In genomic region chr5:118413428-118414282, GRCm38 (mm10) we compare ENCODE assay signal across 8 mouse cellular contexts.
DNase-seq lines count a peak whose midpoint lies in the region; ATAC-seq and TF ChIP-seq lines count a peak whose summit lies in the region.

No protein-coding gene starts in this region.

- intact Hi-C loops in left cerebral cortex, postnatal 4 days (cut with DNase I): no loop called here

- TF ChIP-seq POLR2A in kidney, adult 2 months (IDR thresholded peaks at IDR 0.05; ENCODE audit: low read depth, low read length): no peak

- no peak overlapping the region; the same call in 1 of the 2 replicates for H3K4me2 ChIP-seq in embryonic facial prominence, embryonic 14.5 days (ENCODE audit: low read depth, low read length)
- H3K4me2 ChIP-seq in midbrain, embryonic 12.5 days (replicated peaks): no peak overlapping the region
- H3K4me2 ChIP-seq in stomach, embryonic 16.5 days (ENCODE audit: low read depth, low read length): no peak overlapping the region

- H3K9me3 ChIP-seq in embryonic facial prominence, embryonic 14.5 days (ENCODE audit: control insufficient read depth, low read length): no peaks in the 10 kb centered on the region
- H3K9me3 ChIP-seq in midbrain, embryonic 12.5 days: no peaks in the 10 kb centered on the region
- no peaks in the 10 kb centered on the region for H3K9me3 ChIP-seq in stomach, embryonic 16.5 days (replicated peaks; ENCODE audit: control insufficient read depth, low read length)

- H3K36me3 ChIP-seq in embryonic facial prominence, embryonic 14.5 days (ENCODE audit: control insufficient read depth, insufficient read depth, low read length): no peaks in the 10 kb centered on the region
- no peaks in the 10 kb centered on the region for H3K36me3 ChIP-seq in kidney, adult 2 months (ENCODE audit: control insufficient read depth, insufficient read depth, low read length)
- no peaks in the 10 kb centered on the region for H3K36me3 ChIP-seq in midbrain, embryonic 12.5 days
- H3K36me3 ChIP-seq in stomach, embryonic 16.5 days (ENCODE audit: control insufficient read depth, insufficient read depth, low read length): no peaks in the 10 kb centered on the region

- no peak overlapping the region for H3K9ac ChIP-seq in embryonic facial prominence, embryonic 14.5 days (ENCODE audit: low read depth, low read length)
- H3K9ac ChIP-seq in midbrain, embryonic 12.5 days (replicated peaks): no peak overlapping the region
- H3K9ac ChIP-seq in stomach, embryonic 16.5 days (ENCODE audit: low read length): no peak overlapping the region

- no peak overlapping the region for H3K4me3 ChIP-seq in embryonic facial prominence, embryonic 14.5 days (ENCODE audit: low read depth, low read length)
- no peak overlapping the region for H3K4me3 ChIP-seq in kidney, adult 2 months (ENCODE audit: insufficient read depth, low read depth, low read length)
- H3K4me3 ChIP-seq in midbrain, embryonic 12.5 days: no peak overlapping the region
- no peak overlapping the region for H3K4me3 ChIP-seq in stomach, embryonic 16.5 days (replicated peaks; ENCODE audit: low read length)

- no peaks in the 10 kb centered on the region for H3K27me3 ChIP-seq in embryonic facial prominence, embryonic 14.5 days (replicated peaks; ENCODE audit: control insufficient read depth, insufficient read depth, low read length)
- H3K27me3 ChIP-seq in kidney, adult 2 months (replicated peaks; ENCODE audit: control insufficient read depth, insufficient read depth, low read length): no peaks in the 10 kb centered on the region
- no peaks in the 10 kb centered on the region; the same call in 1 of the 2 replicates for H3K27me3 ChIP-seq in midbrain, embryonic 12.5 days
- no peaks in the 10 kb centered on the region for H3K27me3 ChIP-seq in stomach, embryonic 16.5 days (ENCODE audit: control insufficient read depth, insufficient read depth, low read length)

- no peak for TF ChIP-seq CTCF in kidney, adult 2 months (conservative IDR thresholded peaks at IDR 0.05; ENCODE audit: insufficient read depth, insufficient read length, low read depth, low read length)

- H3K4me1 ChIP-seq in embryonic facial prominence, embryonic 14.5 days (ENCODE audit: control insufficient read depth, insufficient read depth, low read length): no peaks in the 10 kb centered on the region; the same call in 1 of the 2 replicates
- H3K4me1 ChIP-seq in kidney, adult 2 months (ENCODE audit: control insufficient read depth, insufficient read depth, low read length): no peaks in the 10 kb centered on the region
- H3K4me1 ChIP-seq in midbrain, embryonic 12.5 days: no peaks in the 10 kb centered on the region
- H3K4me1 ChIP-seq in stomach, embryonic 16.5 days (ENCODE audit: control insufficient read depth, insufficient read depth, low read length): no peaks in the 10 kb centered on the region

- DNase-seq in CD4-positive, CD25-positive, alpha-beta regulatory T cell, adult 2 months (ENCODE audit: low read depth, low spot score): peak; percentile 79
- DNase-seq in adrenal gland, postnatal 25 days: peak; percentile 53
- DNase-seq in embryonic facial prominence, embryonic 14.5 days (ENCODE audit: low spot score): peak; percentile 92
- peak; percentile 78 to 79 for DNase-seq in heart, adult 9 months (ENCODE audit: low spot score in 2 of 2)
- DNase-seq in kidney, adult 2 months: peak; percentile 74
- peak; percentile 54 for DNase-seq in left cerebral cortex, postnatal 4 days

- WGBS in embryonic facial prominence, embryonic 14.5 days: 59% methylated on average over 13 of the region's 13 CpGs
- 74% methylated on average over 13 of the region's 13 CpGs for WGBS in kidney, adult 2 months
- WGBS in midbrain, embryonic 12.5 days: 66% methylated on average over 13 of the region's 13 CpGs
- WGBS in stomach, embryonic 16.5 days: 68% methylated on average over 13 of the region's 13 CpGs

- no peak overlapping the region for H3K27ac ChIP-seq in embryonic facial prominence, embryonic 14.5 days (replicated peaks; ENCODE audit: low read depth, low read length)
- no peak overlapping the region for H3K27ac ChIP-seq in kidney, adult 2 months (ENCODE audit: insufficient read depth, low read depth, low read length)
- no peak overlapping the region for H3K27ac ChIP-seq in midbrain, embryonic 12.5 days (replicated peaks)
- H3K27ac ChIP-seq in stomach, embryonic 16.5 days (ENCODE audit: low read length): no peak overlapping the region

- peak; percentile 96 for ATAC-seq in embryonic facial prominence, embryonic 14.5 days (ENCODE audit: low read depth)
- peak; percentile 91 for ATAC-seq in midbrain, embryonic 12.5 days (ENCODE audit: low FRiP score, low read depth)
- peak; percentile 85; the same call in 1 of the 2 replicates for ATAC-seq in stomach, embryonic 16.5 days (ENCODE audit: insufficient read depth, low FRiP score)
